Mouse (Mus musculus): ENCODE measurements around the gene Prcd.

DNA sequence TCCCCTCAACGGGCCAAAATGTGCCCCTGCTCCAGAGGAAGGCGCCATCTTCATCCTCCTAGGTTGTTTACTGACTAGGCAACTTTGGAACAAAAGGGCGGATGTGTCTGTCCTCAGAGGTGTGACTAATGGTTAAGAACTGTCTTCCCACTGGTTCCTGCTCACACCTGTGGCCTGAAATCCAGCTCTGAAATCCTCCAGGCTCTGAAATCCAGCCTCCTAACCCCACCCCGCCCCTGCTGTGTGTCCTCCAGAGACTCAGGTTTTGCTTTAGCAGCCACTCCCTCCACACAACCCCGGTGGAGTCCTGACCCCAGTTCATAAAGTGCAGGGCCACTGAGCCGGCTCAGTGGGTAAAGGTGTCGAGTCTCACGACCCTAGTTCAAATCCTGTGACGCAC lies 44.2 kb downstream of the Prcd start:
- TF ChIP-seq CTCF (IDR thresholded peaks at IDR 0.05; ENCODE audit: low read depth, low read length) (no peak), POLR2A (IDR thresholded peaks at IDR 0.05; ENCODE audit: borderline replicate concordance, low read depth, low read length) (no peak)

All from bone marrow macrophage, adult 2 months (primary cell).